Mouse (Mus musculus): ENCODE measurements around the gene Rbbp4.
"Not testable (repeated sequence)": the region's sequence is repeated elsewhere in the genome, so short reads cannot be mapped to it uniquely, and the experiment has no call there.

The Rbbp4 gene

DNA sequence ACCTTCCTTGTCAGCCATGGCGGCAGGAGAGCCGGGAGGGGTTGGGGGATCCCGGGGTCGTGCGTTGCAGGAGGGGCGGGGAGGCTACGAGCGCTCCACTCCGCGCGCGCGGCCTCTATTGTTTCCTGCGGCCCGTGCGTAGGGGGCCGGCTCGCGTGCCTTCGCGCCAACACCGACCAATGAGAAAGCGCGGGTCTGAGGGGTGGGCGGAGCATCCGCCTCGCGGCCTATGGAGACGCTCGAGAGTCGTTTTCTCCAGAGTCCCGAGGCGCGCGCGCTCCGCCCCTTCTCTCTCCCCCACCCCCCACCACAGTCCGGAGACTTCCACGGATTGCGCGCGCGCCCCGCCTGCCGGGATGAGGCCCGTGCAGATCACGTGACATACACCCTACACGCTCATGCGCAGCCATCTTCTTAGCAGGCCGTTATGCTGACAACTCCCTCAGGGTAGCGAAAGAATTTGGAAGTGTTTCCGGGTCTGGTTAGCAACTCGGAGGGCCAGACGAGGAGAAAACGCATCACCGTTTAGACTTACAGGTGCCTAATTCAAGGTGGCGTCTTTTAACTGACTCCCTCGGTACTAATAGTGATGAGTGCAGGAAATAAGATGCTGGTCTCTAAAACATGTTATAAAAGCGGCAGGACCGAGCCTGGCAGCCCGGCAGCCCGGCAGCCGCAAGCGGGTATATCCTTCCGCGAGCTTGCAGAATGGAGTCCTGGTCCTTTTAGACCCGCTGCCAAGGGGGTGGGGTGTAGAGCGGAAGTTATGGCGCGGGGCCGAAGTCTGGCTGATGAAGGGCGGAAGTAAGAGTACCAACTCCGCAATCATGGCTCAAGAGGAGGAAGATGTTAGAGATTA is at the start of gene Rbbp4, which contains the start of gene Zbtb8os:
Gene Rbbp4 (minus strand): TSS at position 155 of the 859 bp plus-strand sequence.
Gene Zbtb8os (plus strand): TSS at position 480 of the 859 bp plus-strand sequence.
- DNase-seq (ENCODE audit: extremely low read depth, low read depth, low spot score): peak; percentile 72

- no peak for DNase-seq (ENCODE audit: extremely low read depth, low read depth, low spot score)
These were observed 49.3 kb upstream of the Rbbp4 start for GRCm38 (mm10) chr4:129384440-129384839.

GRCm38 (mm10) chr4:129383586-129383985 is 48.4 kb upstream of the Rbbp4 start:
- no peak for DNase-seq (ENCODE audit: extremely low read depth, low read depth, low spot score)

- DNase-seq (ENCODE audit: extremely low read depth, low read depth, low spot score): no peak
These were observed 47.3 kb upstream of the Rbbp4 start for GRCm38 (mm10) chr4:129382488-129382887.

GRCm38 (mm10) chr4:129382029-129382428 is 46.9 kb upstream of the Rbbp4 start:
- DNase-seq (ENCODE audit: extremely low read depth, low read depth, low spot score): no peak

- no peak for DNase-seq (ENCODE audit: extremely low read depth, low read depth, low spot score)
These were observed 46.0 kb upstream of the Rbbp4 start for GRCm38 (mm10) chr4:129381148-129381547.

- DNase-seq (ENCODE audit: extremely low read depth, low read depth, low spot score): no peak
These were observed 44.6 kb upstream of the Rbbp4 start for GRCm38 (mm10) chr4:129379805-129380204.

- no peak for DNase-seq (ENCODE audit: extremely low read depth, low read depth, low spot score)
These were observed 42.6 kb upstream of the Rbbp4 start, which contains the start of gene Zbtb8a for GRCm38 (mm10) chr4:129377601-129378390. Gene Zbtb8a (minus strand): TSS chr4:129378116.

GRCm38 (mm10) chr4:129376961-129377545 is 41.9 kb upstream of the Rbbp4 start:
- DNase-seq (ENCODE audit: extremely low read depth, low read depth, low spot score): no peak

- DNase-seq (ENCODE audit: extremely low read depth, low read depth, low spot score): no peak
These were observed 40.7 kb upstream of the Rbbp4 start for GRCm38 (mm10) chr4:129375821-129376220.

DNA sequence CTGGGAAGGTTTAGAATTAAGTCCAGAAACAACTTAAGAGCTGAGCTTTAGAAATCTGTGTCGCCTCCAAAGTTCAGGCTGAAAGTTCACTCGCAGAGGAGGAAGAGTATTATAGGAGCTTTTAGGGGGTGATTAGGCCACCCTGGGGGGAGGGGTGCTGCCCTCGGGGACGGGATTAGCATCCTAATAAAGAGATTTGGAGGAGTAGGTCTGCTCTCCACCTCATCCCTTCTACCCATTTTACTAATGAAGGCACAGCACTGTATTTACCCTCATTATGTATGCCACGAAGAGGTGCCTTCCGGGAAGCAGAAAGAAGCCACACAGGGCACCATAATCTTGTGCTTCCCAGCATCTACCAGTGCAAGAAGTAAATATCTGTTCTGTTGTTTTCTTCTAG is 39.8 kb upstream of the Rbbp4 start:
- DNase-seq (ENCODE audit: extremely low read depth, low read depth, low spot score): no peak

GRCm38 (mm10) chr4:129374219-129374755 is 39.1 kb upstream of the Rbbp4 start:
- no peak for DNase-seq (ENCODE audit: extremely low read depth, low read depth, low spot score)

- DNase-seq (ENCODE audit: extremely low read depth, low read depth, low spot score): no peak
These were observed 38.2 kb upstream of the Rbbp4 start for GRCm38 (mm10) chr4:129373202-129373976.

- no peak for DNase-seq (ENCODE audit: extremely low read depth, low read depth, low spot score)
These were observed 36.2 kb upstream of the Rbbp4 start for GRCm38 (mm10) chr4:129371391-129371790.

- no peak for DNase-seq (ENCODE audit: extremely low read depth, low read depth, low spot score)
These were observed 30.1 kb upstream of the Rbbp4 start for GRCm38 (mm10) chr4:129365224-129365623.

DNA sequence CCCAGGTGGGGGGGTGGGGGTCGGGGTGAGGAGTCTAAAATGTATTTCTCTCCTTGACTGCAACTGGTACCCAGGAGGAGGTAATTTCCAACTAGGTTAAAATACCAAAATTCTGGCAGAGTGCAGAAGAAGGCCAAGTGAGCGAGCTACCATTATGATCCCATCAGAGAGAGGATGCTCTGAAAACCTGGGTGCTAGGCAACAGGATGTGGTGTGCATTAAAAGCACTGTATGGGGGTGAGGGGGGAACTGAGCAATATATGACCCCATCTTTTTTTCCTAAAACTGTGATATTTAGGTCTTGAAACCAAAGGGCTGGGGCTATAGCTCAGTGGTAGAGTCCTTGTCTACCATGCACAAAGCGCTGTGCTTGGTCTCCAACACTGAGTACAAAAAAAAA is 29.2 kb upstream of the Rbbp4 start:
- no peak for DNase-seq (ENCODE audit: extremely low read depth, low read depth, low spot score)

GRCm38 (mm10) chr4:129363463-129363862 is 28.3 kb upstream of the Rbbp4 start:
- DNase-seq (ENCODE audit: extremely low read depth, low read depth, low spot score): no peak

DNA sequence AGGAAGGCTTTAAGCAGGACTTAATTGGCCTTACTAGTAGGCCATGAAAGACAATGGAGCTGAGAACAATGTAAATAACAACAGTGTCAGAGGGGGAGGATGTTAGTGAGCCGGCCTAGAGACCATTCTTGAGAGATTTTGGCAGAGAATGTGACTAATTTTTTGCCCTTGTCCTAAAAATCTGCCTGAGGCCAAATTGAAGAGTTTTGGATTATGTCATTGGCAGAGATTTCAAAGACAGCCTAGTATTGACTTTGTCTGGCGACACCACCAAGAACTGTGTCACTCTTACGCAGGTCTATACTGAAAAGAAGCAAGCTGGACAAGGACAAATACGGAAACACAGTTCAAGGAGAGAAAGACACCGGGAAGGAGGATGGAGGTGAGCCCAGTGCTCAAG is 27.6 kb upstream of the Rbbp4 start:
- DNase-seq (ENCODE audit: extremely low read depth, low read depth, low spot score): no peak

GRCm38 (mm10) chr4:129362238-129362637 is 27.1 kb upstream of the Rbbp4 start:
- not testable (repeated sequence) for DNase-seq (ENCODE audit: extremely low read depth, low read depth, low spot score)

GRCm38 (mm10) chr4:129357613-129358163 is 22.5 kb upstream of the Rbbp4 start:
- DNase-seq (ENCODE audit: extremely low read depth, low read depth, low spot score): no peak

All from fat pad, adult 2 months (tissue).